Comparison of ENCODE assay signal across 31 mouse cellular contexts in the genomic region with DNA sequence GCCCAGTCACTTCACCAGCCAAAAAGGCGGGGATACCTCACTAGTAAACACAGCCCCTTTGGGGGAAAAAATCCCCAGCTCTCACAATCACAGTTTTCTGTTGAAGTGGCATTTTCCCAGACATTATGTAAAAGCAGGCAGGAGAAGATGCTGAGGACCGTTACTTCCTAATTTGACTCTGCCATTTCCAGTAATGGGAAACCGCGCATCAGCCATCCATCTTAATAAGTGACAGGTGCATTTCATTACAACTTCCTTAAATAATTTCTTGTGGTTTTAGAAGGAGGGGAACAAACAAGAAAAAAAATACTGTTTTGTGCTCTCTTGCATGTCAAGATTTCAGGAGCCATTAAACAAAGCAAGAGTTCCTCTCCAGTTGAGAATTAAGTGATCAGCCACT.
"Had no signal": no experiment of that assay in that cellular context is flagged by ENCODE, and none has a peak within 500 bp of the region (broad histone marks: within the 10 kb centered on the region; RNA-seq: fewer than 3 reads in every experiment).

No protein-coding gene starts in this region.

- H3K4me3 ChIP-seq: limb, embryonic 10.5 days; limb, embryonic 12.5 days; limb, embryonic 13.5 days; limb, embryonic 15.5 days; liver, embryonic 12.5 days; liver, embryonic 13.5 days; liver, embryonic 15.5 days; lung, embryonic 15.5 days; megakaryocyte, embryonic 14.5 days; midbrain, embryonic 10.5 days; midbrain, embryonic 12.5 days; midbrain, embryonic 13.5 days; midbrain, embryonic 15.5 days; myocyte; neural tube, embryonic 12.5 days; neural tube, embryonic 13.5 days had no signal

- ATAC-seq: liver, embryonic 12.5 days; liver, postnatal 0 days; lung, postnatal 0 days; midbrain, embryonic 13.5 days; midbrain, embryonic 15.5 days; midbrain, embryonic 16.5 days had no signal

- H3K27ac ChIP-seq: limb, embryonic 10.5 days; limb, embryonic 12.5 days; limb, embryonic 13.5 days; limb, embryonic 15.5 days; liver, embryonic 12.5 days; liver, embryonic 13.5 days; liver, embryonic 14.5 days; liver, embryonic 15.5 days; lung, embryonic 15.5 days; macrophage; midbrain, embryonic 10.5 days; midbrain, embryonic 12.5 days; midbrain, embryonic 13.5 days; midbrain, embryonic 15.5 days; neural tube, embryonic 12.5 days; neural tube, embryonic 13.5 days had no signal

- DNase-seq: left cerebral cortex, postnatal 4 days; liver; liver, embryonic 13.5 days; liver, postnatal 0 days; lung, adult 18-20 months; lung, adult 2 months; lung, embryonic 14.5 days; lung, postnatal 10 days; lung, postnatal 14 days; lung, postnatal 36 days; lung, postnatal 4 days; midbrain, embryonic 14.5 days had no signal
